Mouse (Mus musculus): ENCODE results near the gene Rnf145. TPM values are rescaled to one million over a fixed set of nuclear protein-coding genes. Genes with fewer than 3 reads are reported as not detected.

Gene Rnf145
- polyA plus RNA-seq, 1 experiment, result 56.2 TPM

DNA sequence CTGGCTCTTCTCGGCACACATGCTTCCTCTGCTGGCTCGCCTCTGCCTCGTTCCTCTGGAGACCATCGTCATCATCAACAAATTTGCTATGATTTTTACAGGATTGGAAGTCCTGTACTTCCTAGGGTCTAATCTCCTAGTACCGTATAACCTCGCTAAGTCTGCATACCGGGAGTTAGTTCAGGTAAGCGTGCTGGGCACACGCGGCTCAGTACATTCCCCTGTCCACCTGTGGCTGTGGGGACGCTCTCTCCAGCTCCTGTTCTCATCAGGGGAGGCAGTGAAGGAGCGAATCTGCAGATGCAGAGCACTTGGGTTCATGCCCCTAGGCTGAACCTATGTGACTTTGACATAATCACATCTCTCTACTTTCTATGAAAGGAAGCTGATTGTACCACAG is 30.1 kb downstream of the Rnf145 start:
- H3K4me1 ChIP-seq (ENCODE audit: control insufficient read depth, insufficient read depth, low read length), result peaks cover 3% of the 10 kb centered on the region
- H3K36me3 ChIP-seq (ENCODE audit: control insufficient read depth, insufficient read depth, low read length, poor library complexity, severe bottlenecking), result peaks cover 27% of the 10 kb centered on the region
- no peak overlapping the region for H3K9ac ChIP-seq (ENCODE audit: low read depth, poor library complexity, severe bottlenecking)
- no peak overlapping the region for H3K27ac ChIP-seq (ENCODE audit: insufficient read depth, low read length)
- TF ChIP-seq EP300 (IDR thresholded peaks at IDR 0.05; ENCODE audit: insufficient read depth, low read depth, low read length) (no peak), POLR2A (IDR thresholded peaks at IDR 0.05; ENCODE audit: insufficient read depth, low read length) (no peak), CTCF (IDR thresholded peaks at IDR 0.05; ENCODE audit: low read depth, low read length) (no peak)
- H3K4me3 ChIP-seq (ENCODE audit: low read depth, low read length), result no peak overlapping the region
- no peaks in the 10 kb centered on the region for H3K9me3 ChIP-seq (replicated peaks; ENCODE audit: control insufficient read depth, insufficient read depth, low read length, poor library complexity, severe bottlenecking)
- H3K27me3 ChIP-seq (ENCODE audit: control insufficient read depth, insufficient read depth, low read length, poor library complexity, severe bottlenecking), result no peaks in the 10 kb centered on the region

DNA sequence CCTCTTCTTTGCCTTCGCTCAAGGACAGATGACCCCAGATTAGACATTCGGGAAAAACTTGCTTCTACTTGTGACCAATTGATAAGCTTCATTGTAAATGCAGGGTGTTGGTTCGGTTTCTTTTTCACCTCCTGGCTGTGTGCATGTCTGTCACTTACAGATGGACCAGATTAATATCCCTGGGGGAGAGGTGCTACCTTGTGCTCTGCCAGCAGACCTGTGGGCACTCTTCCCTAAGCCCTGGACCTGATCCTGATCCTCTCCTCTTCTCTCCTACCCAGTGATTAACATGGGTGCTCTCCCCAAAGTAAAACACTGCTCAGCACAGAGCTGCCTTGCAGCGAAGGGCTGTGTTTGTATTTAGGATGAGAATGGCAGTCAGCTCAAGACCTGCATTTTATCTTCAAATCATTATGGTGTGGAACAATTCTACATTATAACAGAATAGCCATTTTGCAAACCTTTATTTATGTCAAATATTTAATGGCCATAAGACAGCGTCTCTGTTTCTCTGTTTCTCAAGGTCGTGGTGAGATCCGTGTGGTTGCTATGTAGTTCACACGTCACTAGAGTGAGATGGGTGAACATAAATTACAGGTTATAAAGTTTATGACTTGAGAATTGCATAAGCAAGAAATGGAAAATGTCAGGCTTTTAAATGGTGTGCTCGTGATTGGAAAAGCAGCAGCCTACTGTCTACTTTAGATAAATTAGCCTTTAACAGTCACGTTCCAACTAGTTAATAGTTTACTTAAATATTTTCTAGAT is 30.9 kb downstream of the Rnf145 start:
- no peak overlapping the region for H3K9ac ChIP-seq (ENCODE audit: low read depth, poor library complexity, severe bottlenecking)
- H3K4me3 ChIP-seq (ENCODE audit: low read depth, low read length), result no peak overlapping the region
- no peak for TF ChIP-seq POLR2A (IDR thresholded peaks at IDR 0.05; ENCODE audit: insufficient read depth, low read length)
- no peak for TF ChIP-seq EP300 (IDR thresholded peaks at IDR 0.05; ENCODE audit: insufficient read depth, low read depth, low read length)
- H3K27me3 ChIP-seq (ENCODE audit: control insufficient read depth, insufficient read depth, low read length, poor library complexity, severe bottlenecking), result no peaks in the 10 kb centered on the region
- H3K9me3 ChIP-seq (replicated peaks; ENCODE audit: control insufficient read depth, insufficient read depth, low read length, poor library complexity, severe bottlenecking), result no peaks in the 10 kb centered on the region
- H3K27ac ChIP-seq (ENCODE audit: insufficient read depth, low read length), result no peak overlapping the region
- H3K4me1 ChIP-seq (ENCODE audit: control insufficient read depth, insufficient read depth, low read length), result peaks cover 3% of the 10 kb centered on the region
- peaks cover 27% of the 10 kb centered on the region for H3K36me3 ChIP-seq (ENCODE audit: control insufficient read depth, insufficient read depth, low read length, poor library complexity, severe bottlenecking)

DNA sequence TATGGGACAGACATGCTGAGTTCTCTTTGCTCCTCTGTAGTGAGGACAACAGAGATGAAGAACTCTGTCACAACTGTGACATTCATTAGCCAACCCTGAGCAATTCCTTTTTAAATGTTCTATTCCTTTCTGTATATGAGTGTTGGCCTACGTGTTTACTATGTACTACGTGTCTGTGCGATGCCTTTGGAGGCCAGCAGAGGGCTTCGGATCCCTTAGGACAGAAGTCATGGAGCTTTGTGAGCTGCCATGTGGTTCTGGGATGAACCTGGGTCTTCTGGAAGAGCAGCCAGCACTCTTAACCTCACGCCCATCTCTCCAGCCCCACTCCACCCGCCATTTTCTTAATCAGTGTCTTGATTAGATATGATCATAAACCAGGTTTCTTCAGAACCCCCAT is 32.2 kb downstream of the Rnf145 start:
- Histone ChIP-seq H3K4me1 (ENCODE audit: control insufficient read depth, insufficient read depth, low read length) (no peaks in the 10 kb centered on the region), H3K4me3 (ENCODE audit: low read depth, low read length) (no peak overlapping the region), H3K36me3 (ENCODE audit: control insufficient read depth, insufficient read depth, low read length, poor library complexity, severe bottlenecking) (peaks cover 28% of the 10 kb centered on the region), H3K27ac (ENCODE audit: insufficient read depth, low read length) (no peak overlapping the region), H3K27me3 (ENCODE audit: control insufficient read depth, insufficient read depth, low read length, poor library complexity, severe bottlenecking) (no peaks in the 10 kb centered on the region), H3K9me3 (replicated peaks; ENCODE audit: control insufficient read depth, insufficient read depth, low read length, poor library complexity, severe bottlenecking) (no peaks in the 10 kb centered on the region), H3K9ac (ENCODE audit: low read depth, poor library complexity, severe bottlenecking) (no peak overlapping the region)
- TF ChIP-seq POLR2A (IDR thresholded peaks at IDR 0.05; ENCODE audit: insufficient read depth, low read length) (no peak), CTCF (IDR thresholded peaks at IDR 0.05; ENCODE audit: low read depth, low read length) (peak; percentile 47), EP300 (IDR thresholded peaks at IDR 0.05; ENCODE audit: insufficient read depth, low read depth, low read length) (no peak)

DNA sequence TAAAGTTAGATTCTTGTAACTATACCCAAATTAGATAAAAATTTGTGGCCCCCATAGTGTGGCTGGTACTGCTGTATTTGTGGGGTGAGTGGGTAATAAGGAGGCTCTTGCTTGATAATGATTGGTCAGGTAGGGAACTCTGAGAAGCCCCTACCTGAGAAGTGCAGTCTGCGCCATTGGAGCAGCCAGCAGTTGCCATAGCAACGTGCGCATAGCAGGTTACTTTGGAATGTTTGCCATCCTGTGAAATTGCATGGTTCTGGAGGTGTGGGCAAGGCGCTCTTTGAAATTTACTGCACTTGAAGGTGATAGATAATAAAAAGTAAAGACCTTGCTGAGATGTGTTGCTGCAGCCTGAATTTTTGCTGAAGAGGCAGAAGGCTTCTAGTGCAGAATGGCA is 35.6 kb downstream of the Rnf145 start:
- peaks cover 21% of the 10 kb centered on the region for H3K36me3 ChIP-seq (ENCODE audit: control insufficient read depth, insufficient read depth, low read length, poor library complexity, severe bottlenecking)

DNA sequence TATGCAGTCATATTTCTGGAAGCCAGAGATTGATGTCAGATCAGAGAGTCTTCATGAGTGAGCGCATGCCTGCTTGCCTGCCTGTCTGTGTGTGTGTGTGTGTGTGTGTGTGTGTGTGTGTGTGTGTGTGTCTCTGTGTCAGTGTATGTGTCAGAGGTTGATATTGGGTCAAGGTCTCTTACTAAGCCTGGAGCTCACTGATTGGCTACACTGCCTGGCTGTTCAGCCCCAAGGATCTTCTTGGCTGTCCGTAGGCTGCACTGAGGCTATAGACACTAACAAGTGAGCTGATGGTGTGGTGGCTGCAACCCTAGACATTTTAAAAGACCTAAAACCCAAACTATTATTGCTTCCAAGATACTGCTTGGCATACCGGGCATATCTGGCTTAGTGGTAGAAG is 39.8 kb downstream of the Rnf145 start:
- no peak overlapping the region for H3K4me3 ChIP-seq (ENCODE audit: low read depth, low read length)
- no peak overlapping the region for H3K9ac ChIP-seq (ENCODE audit: low read depth, poor library complexity, severe bottlenecking)
- no peaks in the 10 kb centered on the region for H3K27me3 ChIP-seq (ENCODE audit: control insufficient read depth, insufficient read depth, low read length, poor library complexity, severe bottlenecking)
- H3K27ac ChIP-seq (ENCODE audit: insufficient read depth, low read length), result no peak overlapping the region
- H3K36me3 ChIP-seq (ENCODE audit: control insufficient read depth, insufficient read depth, low read length, poor library complexity, severe bottlenecking), result peaks cover 15% of the 10 kb centered on the region
- TF ChIP-seq POLR2A (IDR thresholded peaks at IDR 0.05; ENCODE audit: insufficient read depth, low read length) (no peak), EP300 (IDR thresholded peaks at IDR 0.05; ENCODE audit: insufficient read depth, low read depth, low read length) (no peak), CTCF (IDR thresholded peaks at IDR 0.05; ENCODE audit: low read depth, low read length) (no peak)
- H3K9me3 ChIP-seq (replicated peaks; ENCODE audit: control insufficient read depth, insufficient read depth, low read length, poor library complexity, severe bottlenecking), result no peaks in the 10 kb centered on the region
- H3K4me1 ChIP-seq (ENCODE audit: control insufficient read depth, insufficient read depth, low read length), result no peaks in the 10 kb centered on the region

More for the DNA sequence above, 35.6 kb downstream of the Rnf145 start:
- Histone ChIP-seq H3K9me3 (replicated peaks; ENCODE audit: control insufficient read depth, insufficient read depth, low read length, poor library complexity, severe bottlenecking) (no peaks in the 10 kb centered on the region), H3K4me1 (ENCODE audit: control insufficient read depth, insufficient read depth, low read length) (no peaks in the 10 kb centered on the region), H3K4me3 (ENCODE audit: low read depth, low read length) (no peak overlapping the region), H3K27me3 (ENCODE audit: control insufficient read depth, insufficient read depth, low read length, poor library complexity, severe bottlenecking) (no peaks in the 10 kb centered on the region), H3K27ac (ENCODE audit: insufficient read depth, low read length) (no peak overlapping the region), H3K9ac (ENCODE audit: low read depth, poor library complexity, severe bottlenecking) (no peak overlapping the region)
- TF ChIP-seq CTCF (IDR thresholded peaks at IDR 0.05; ENCODE audit: low read depth, low read length) (no peak), EP300 (IDR thresholded peaks at IDR 0.05; ENCODE audit: insufficient read depth, low read depth, low read length) (no peak), POLR2A (IDR thresholded peaks at IDR 0.05; ENCODE audit: insufficient read depth, low read length) (no peak)

DNA sequence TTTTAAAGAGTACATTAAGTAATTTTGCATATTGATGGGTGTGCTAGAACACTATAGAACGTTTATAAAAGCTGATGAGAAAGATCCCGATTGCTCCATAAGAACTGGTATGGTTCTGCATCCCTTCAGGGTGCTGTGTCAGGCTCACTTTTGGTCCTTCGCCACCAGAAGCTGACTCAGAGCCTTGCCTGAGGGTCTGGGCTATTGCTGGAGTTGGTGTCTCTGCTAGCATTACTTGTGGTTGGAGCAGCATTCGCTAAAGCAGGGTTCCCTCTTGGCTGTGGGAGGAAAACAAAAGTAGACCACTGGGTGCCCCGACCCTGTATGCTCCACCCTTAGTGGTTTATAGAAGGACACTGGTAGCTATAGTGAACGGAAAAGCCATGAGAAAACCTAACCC is 40.7 kb downstream of the Rnf145 start:
- Histone ChIP-seq H3K27ac (ENCODE audit: insufficient read depth, low read length) (no peak overlapping the region), H3K4me3 (ENCODE audit: low read depth, low read length) (no peak overlapping the region), H3K9me3 (replicated peaks; ENCODE audit: control insufficient read depth, insufficient read depth, low read length, poor library complexity, severe bottlenecking) (no peaks in the 10 kb centered on the region), H3K36me3 (ENCODE audit: control insufficient read depth, insufficient read depth, low read length, poor library complexity, severe bottlenecking) (peaks cover 19% of the 10 kb centered on the region), H3K9ac (ENCODE audit: low read depth, poor library complexity, severe bottlenecking) (no peak overlapping the region), H3K27me3 (ENCODE audit: control insufficient read depth, insufficient read depth, low read length, poor library complexity, severe bottlenecking) (no peaks in the 10 kb centered on the region), H3K4me1 (ENCODE audit: control insufficient read depth, insufficient read depth, low read length) (no peaks in the 10 kb centered on the region)
- TF ChIP-seq POLR2A (IDR thresholded peaks at IDR 0.05; ENCODE audit: insufficient read depth, low read length), result no peak
- no peak for TF ChIP-seq CTCF (IDR thresholded peaks at IDR 0.05; ENCODE audit: low read depth, low read length)
- TF ChIP-seq EP300 (IDR thresholded peaks at IDR 0.05; ENCODE audit: insufficient read depth, low read depth, low read length), result no peak

All from ES-Bruce4 (cell line).